Mouse (Mus musculus): ENCODE data around the gene Clps. TPM values are rescaled to one million over a fixed set of nuclear protein-coding genes. Genes with fewer than 3 reads are reported as not detected.

The Clps gene
- total and polyA plus RNA-seq, 3 experiments = not detected

GRCm38 (mm10) chr17:28524009-28524695 is 36.4 kb downstream of the Clps start:
- TF ChIP-seq MAZ (IDR thresholded peaks at IDR 0.05; ENCODE audit: low read depth, low read length) (no peak), TCF12 (IDR thresholded peaks at IDR 0.05; ENCODE audit: low read depth, low read length) (0 out of 2 replicates have a peak, but pooled peaks have one; percentile 17), MXI1 (IDR thresholded peaks at IDR 0.05; ENCODE audit: low read depth, low read length) (0 out of 2 replicates have a peak, but pooled peaks have one; percentile 1), GABPA (IDR thresholded peaks at IDR 0.05; ENCODE audit: low read depth, low read length) (peak; percentile 46; the same call in 1 of the 2 replicates), CHD2 (IDR thresholded peaks at IDR 0.05; ENCODE audit: low read length) (0 out of 2 replicates have a peak, but pooled peaks have one; percentile 2), SMC3 (IDR thresholded peaks at IDR 0.05; ENCODE audit: low read depth, low read length) (no peak), MYC (IDR thresholded peaks at IDR 0.05; ENCODE audit: low read depth, low read length) (peak; percentile 6; the same call in 1 of the 2 replicates), SIN3A (IDR thresholded peaks at IDR 0.05; ENCODE audit: low read length) (peak; percentile 17), JUND (IDR thresholded peaks at IDR 0.05; ENCODE audit: low read depth, low read length) (no peak)
- Histone ChIP-seq H3K4me1 (ENCODE audit: control insufficient read depth in 1 of 2, insufficient read depth in 2 of 2, low read length in 2 of 2) (peaks cover 8 to 29% of the 10 kb centered on the region in 2 experiments; a peak in 3 of 4 replicates), H3K9ac (ENCODE audit: control insufficient read depth, low read depth, low read length, poor library complexity, severe bottlenecking) (peak overlapping the region; percentile 94), H3K4me3 (ENCODE audit: control insufficient read depth in 1 of 2, insufficient read depth in 1 of 2, low read depth in 2 of 2, low read length in 2 of 2) (peak overlapping the region; percentile 61 to 63), H3K79me2 (ENCODE audit: control insufficient read depth, insufficient read depth, low read length, poor library complexity) (peaks cover 5% of the 10 kb centered on the region; the same call in 1 of the 2 replicates), H3K9me3 (replicated peaks; ENCODE audit: insufficient read depth, low read length) (no peaks in the 10 kb centered on the region), H3K36me3 (ENCODE audit: control insufficient read depth in 1 of 2, insufficient read depth in 2 of 2, low read length in 2 of 2) (peaks cover 0 to 23% of the 10 kb centered on the region in 2 experiments; a peak in 2 of 4 replicates), H3K27ac (ENCODE audit: control insufficient read depth, low read depth, low read length) (peak overlapping the region; percentile 93), H3K27me3 (ENCODE audit: control insufficient read depth in 1 of 2, insufficient read depth in 2 of 2, low read length in 2 of 2) (no peaks in the 10 kb centered on the region)
- no peak for DNase-seq (ENCODE audit: low read depth, low spot score)

- DNase-seq (ENCODE audit: low read depth, low spot score) = peak; percentile 84
- no peaks in the 10 kb centered on the region for H3K27me3 ChIP-seq (ENCODE audit: control insufficient read depth in 1 of 2, insufficient read depth in 2 of 2, low read length in 2 of 2)
- peak overlapping the region; percentile 61 to 63 for H3K4me3 ChIP-seq (ENCODE audit: control insufficient read depth in 1 of 2, insufficient read depth in 1 of 2, low read depth in 2 of 2, low read length in 2 of 2)
- peaks cover 5% of the 10 kb centered on the region; the same call in 1 of the 2 replicates for H3K79me2 ChIP-seq (ENCODE audit: control insufficient read depth, insufficient read depth, low read length, poor library complexity)
- H3K4me1 ChIP-seq (ENCODE audit: control insufficient read depth in 1 of 2, insufficient read depth in 2 of 2, low read length in 2 of 2) = peaks cover 8 to 34% of the 10 kb centered on the region in 2 experiments; a peak in 3 of 4 replicates
- H3K36me3 ChIP-seq (ENCODE audit: control insufficient read depth in 1 of 2, insufficient read depth in 2 of 2, low read length in 2 of 2) = peaks cover 0 to 25% of the 10 kb centered on the region in 2 experiments; a peak in 2 of 4 replicates
- H3K27ac ChIP-seq (ENCODE audit: control insufficient read depth, low read depth, low read length) = peak overlapping the region; percentile 93
- H3K9me3 ChIP-seq (replicated peaks; ENCODE audit: insufficient read depth, low read length) = no peaks in the 10 kb centered on the region
- H3K9ac ChIP-seq (ENCODE audit: control insufficient read depth, low read depth, low read length, poor library complexity, severe bottlenecking) = peak overlapping the region; percentile 94
- TF ChIP-seq ZKSCAN1 (IDR thresholded peaks at IDR 0.05; ENCODE audit: low read depth, low read length) = no peak
- 0 out of 2 replicates have a peak, but pooled peaks have one; percentile 21 for TF ChIP-seq CHD2 (IDR thresholded peaks at IDR 0.05; ENCODE audit: low read length)
- peak; percentile 50 for TF ChIP-seq ETS1 (IDR thresholded peaks at IDR 0.05; ENCODE audit: low read depth, low read length)
- peak; percentile 63 for TF ChIP-seq MYC (IDR thresholded peaks at IDR 0.05; ENCODE audit: low read depth, low read length)
- TF ChIP-seq TBP (IDR thresholded peaks at IDR 0.05; ENCODE audit: low read depth, low read length) = peak; percentile 70
- peak; percentile 89 for TF ChIP-seq SIN3A (IDR thresholded peaks at IDR 0.05; ENCODE audit: low read length)
- no peak for TF ChIP-seq USF1 (IDR thresholded peaks at IDR 0.05; ENCODE audit: low read depth, low read length)
- peak; percentile 34; the same call in 1 of the 2 replicates for TF ChIP-seq MEF2A (IDR thresholded peaks at IDR 0.05; ENCODE audit: extremely low read depth, insufficient replicate concordance, low read depth, low read length, poor library complexity, severe bottlenecking)
- no peak for TF ChIP-seq JUND (IDR thresholded peaks at IDR 0.05; ENCODE audit: low read depth, low read length)
- TF ChIP-seq NELFE (IDR thresholded peaks at IDR 0.05; ENCODE audit: low read depth, low read length) = peak; percentile 51
- TF ChIP-seq GABPA (IDR thresholded peaks at IDR 0.05; ENCODE audit: low read depth, low read length) = no peak
- 0 out of 2 replicates have a peak, but pooled peaks have one; percentile 48 for TF ChIP-seq E2F4 (IDR thresholded peaks at IDR 0.05; ENCODE audit: borderline replicate concordance, low read depth, low read length)
- TF ChIP-seq TCF12 (IDR thresholded peaks at IDR 0.05; ENCODE audit: low read depth, low read length) = no peak
- TF ChIP-seq RCOR1 (IDR thresholded peaks at IDR 0.05; ENCODE audit: low read depth, low read length) = peak; percentile 42; the same call in 1 of the 2 replicates
- peak; percentile 42; the same call in 1 of the 2 replicates for TF ChIP-seq MAX (IDR thresholded peaks at IDR 0.05; ENCODE audit: low read length)
- no peak for TF ChIP-seq MAFK (IDR thresholded peaks at IDR 0.05; ENCODE audit: borderline replicate concordance, low read depth, low read length)
- TF ChIP-seq MAZ (IDR thresholded peaks at IDR 0.05; ENCODE audit: low read depth, low read length) = peak; percentile 87
- peak; percentile 84 for TF ChIP-seq ZMIZ1 (IDR thresholded peaks at IDR 0.05; ENCODE audit: low read depth, low read length)
- TF ChIP-seq CTCF (IDR thresholded peaks at IDR 0.05 in 2 of 3, conservative IDR thresholded peaks at IDR 0.05 in 1 of 3; ENCODE audit: control insufficient read depth in 1 of 3, insufficient read depth in 1 of 3, low read depth in 2 of 3, low read length in 3 of 3, poor library complexity in 1 of 3, severe bottlenecking in 1 of 3) = no peak
- peak; percentile 96 for TF ChIP-seq ZNF384 (IDR thresholded peaks at IDR 0.05; ENCODE audit: low read depth, low read length)
- peak; percentile 30; the same call in 1 of the 2 replicates for TF ChIP-seq GATA1 (IDR thresholded peaks at IDR 0.05; ENCODE audit: low read depth, low read length)
- no peak for TF ChIP-seq TAL1 (IDR thresholded peaks at IDR 0.05; ENCODE audit: low read length)
- peak; percentile 12; the same call in 1 of the 2 replicates for TF ChIP-seq ELF1 (IDR thresholded peaks at IDR 0.05; ENCODE audit: low read depth, low read length)
- peak; percentile 48 to 71; a peak in 3 of 4 replicates for TF ChIP-seq POLR2A (IDR thresholded peaks at IDR 0.05; ENCODE audit: control insufficient read depth in 1 of 2, insufficient read depth in 1 of 2, low read depth in 1 of 2, low read length in 2 of 2, poor library complexity in 1 of 2)
- TF ChIP-seq MXI1 (IDR thresholded peaks at IDR 0.05; ENCODE audit: low read depth, low read length) = peak; percentile 43
- peak; percentile 50; the same call in 1 of the 2 replicates for TF ChIP-seq HCFC1 (IDR thresholded peaks at IDR 0.05; ENCODE audit: low read depth, low read length)
Measured at GRCm38 (mm10) chr17:28523355-28524008, 37.1 kb downstream of the Clps start.
